Mouse (Mus musculus): ENCODE measurements around the gene Pla2g5. TPM values are rescaled to one million over a fixed set of nuclear protein-coding genes. Genes with fewer than 3 reads are reported as not detected.

Gene Pla2g5
- polyA plus RNA-seq, 1 experiment from 2014 or later: 0.87 TPM

DNA sequence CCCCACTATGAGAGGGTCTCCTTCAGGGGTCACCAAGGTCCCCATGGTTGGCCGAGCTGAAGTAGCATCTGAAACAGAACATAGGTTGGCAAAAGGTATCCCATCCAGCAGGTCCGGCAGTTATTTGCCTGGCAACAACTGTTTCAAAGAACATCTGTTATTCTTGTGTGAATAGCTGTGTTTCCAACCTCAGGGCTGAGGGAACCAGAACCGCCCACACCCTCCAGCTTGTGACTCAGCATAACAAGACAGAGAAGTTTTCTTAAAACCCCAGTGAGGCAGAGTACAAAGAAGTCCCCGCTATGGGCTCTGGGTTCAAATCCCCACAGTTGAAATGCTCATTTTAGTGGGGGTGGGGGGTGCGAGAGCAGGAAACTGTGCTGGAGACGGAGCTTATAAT lies 81.2 kb downstream of the Pla2g5 start:
- DNase-seq (no peak), ATAC-seq (ENCODE audit: low FRiP score, low TSS enrichment) (no peak)
- Histone ChIP-seq H3K4me1 (ENCODE audit: control insufficient read depth, insufficient read depth, low read length) (no peaks in the 10 kb centered on the region), H3K9me3 (ENCODE audit: control insufficient read depth, low read length) (no peaks in the 10 kb centered on the region), H3K27ac (replicated peaks; ENCODE audit: low read depth, low read length) (no peak overlapping the region), H3K9ac (replicated peaks; ENCODE audit: low read length) (no peak overlapping the region), H3K36me3 (ENCODE audit: control insufficient read depth, insufficient read depth, low read length) (no peaks in the 10 kb centered on the region), H3K4me3 (replicated peaks; ENCODE audit: low read depth, low read length) (no peak overlapping the region), H3K27me3 (ENCODE audit: control insufficient read depth, insufficient read depth, low read length) (no peaks in the 10 kb centered on the region), H3K4me2 (ENCODE audit: low read length) (no peak overlapping the region)
- 84% methylated on average over 6 of the region's 6 CpGs for WGBS

DNA sequence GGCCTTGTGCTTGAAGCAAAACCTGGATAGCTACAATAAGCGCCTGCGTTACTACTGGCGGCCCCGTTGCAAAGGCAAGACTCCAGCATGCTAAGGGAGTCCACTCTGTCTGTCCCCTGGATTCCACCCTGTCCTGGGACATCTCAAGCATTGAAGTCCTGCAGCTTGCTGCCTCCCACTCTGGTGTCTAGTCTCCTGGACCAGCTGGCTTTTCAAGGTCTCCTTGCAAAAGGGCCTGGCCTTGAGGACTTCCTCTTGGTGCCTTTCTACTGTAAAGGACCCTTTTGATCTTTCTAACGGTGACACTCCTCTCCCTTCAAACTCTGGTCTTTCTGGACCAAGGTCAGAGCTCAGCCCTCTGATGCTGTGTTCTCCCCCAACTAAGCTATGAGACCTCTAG lies 83.0 kb downstream of the Pla2g5 start:
- H3K36me3 ChIP-seq (ENCODE audit: control insufficient read depth, insufficient read depth, low read length): no peaks in the 10 kb centered on the region
- H3K9me3 ChIP-seq (ENCODE audit: control insufficient read depth, low read length): no peaks in the 10 kb centered on the region
- no peak overlapping the region for H3K4me2 ChIP-seq (ENCODE audit: low read length)
- no peaks in the 10 kb centered on the region for H3K4me1 ChIP-seq (ENCODE audit: control insufficient read depth, insufficient read depth, low read length)
- H3K9ac ChIP-seq (replicated peaks; ENCODE audit: low read length): no peak overlapping the region
- H3K4me3 ChIP-seq (replicated peaks; ENCODE audit: low read depth, low read length): no peak overlapping the region
- no peak for ATAC-seq (ENCODE audit: low FRiP score, low TSS enrichment)
- H3K27ac ChIP-seq (replicated peaks; ENCODE audit: low read depth, low read length): no peak overlapping the region
- 94% methylated on average over 5 of the region's 5 CpGs for WGBS
- no peaks in the 10 kb centered on the region for H3K27me3 ChIP-seq (ENCODE audit: control insufficient read depth, insufficient read depth, low read length)
- DNase-seq: no peak

DNA sequence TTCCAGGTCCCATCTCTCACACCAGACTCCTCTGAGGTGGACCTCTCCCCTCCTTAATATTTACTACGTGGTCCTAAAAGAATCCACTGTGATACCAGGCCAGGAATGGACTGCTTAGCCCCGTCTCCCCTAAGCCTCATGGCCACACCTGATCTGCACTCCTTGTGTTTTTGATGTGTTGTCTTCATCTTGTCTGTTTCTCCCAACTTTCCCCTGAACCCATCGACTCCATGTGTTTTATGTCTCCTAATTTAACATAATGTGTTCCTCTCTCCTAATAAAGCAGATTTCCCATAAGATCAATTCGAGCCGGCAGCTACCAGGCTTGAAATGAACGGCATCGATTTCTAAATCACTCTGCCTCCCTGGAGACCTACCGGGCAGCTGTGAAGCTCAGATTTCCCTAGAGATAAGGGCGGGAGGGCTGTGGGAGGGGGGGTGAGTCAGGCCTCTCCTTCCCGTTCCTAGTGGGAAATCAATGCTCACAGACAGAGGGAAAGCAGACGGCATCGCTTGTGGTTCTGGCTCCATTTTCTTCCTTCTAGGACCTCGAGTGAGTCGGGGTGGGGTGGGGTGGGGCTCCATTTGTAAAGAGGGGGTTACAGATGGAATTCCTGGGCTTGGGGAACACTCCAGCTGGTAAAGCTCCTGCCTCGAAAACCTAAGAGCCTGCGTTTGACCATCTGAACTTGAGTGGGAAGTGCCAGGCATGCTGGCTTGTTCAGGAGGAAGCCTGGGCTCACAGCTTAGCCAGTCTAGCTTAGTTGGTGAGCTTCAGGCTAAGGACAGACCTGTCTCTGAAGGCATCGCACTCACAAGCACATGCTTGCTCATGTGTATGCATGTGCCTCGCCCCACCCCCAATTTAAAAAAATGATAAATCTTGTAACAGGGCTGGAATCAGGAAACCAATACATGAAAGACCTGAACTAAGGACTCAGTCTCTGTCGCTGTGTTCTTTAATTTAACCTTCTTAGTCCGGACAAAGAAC lies 85.6 kb downstream of the Pla2g5 start:
- Histone ChIP-seq H3K36me3 (ENCODE audit: control insufficient read depth, insufficient read depth, low read length) (no peaks in the 10 kb centered on the region), H3K9me3 (ENCODE audit: control insufficient read depth, low read length) (no peaks in the 10 kb centered on the region), H3K4me2 (ENCODE audit: low read length) (no peak overlapping the region), H3K27me3 (ENCODE audit: control insufficient read depth, insufficient read depth, low read length) (no peaks in the 10 kb centered on the region), H3K27ac (replicated peaks; ENCODE audit: low read depth, low read length) (0 out of 2 replicates have a peak overlapping the region, but pooled peaks have one; percentile 1), H3K9ac (replicated peaks; ENCODE audit: low read length) (no peak overlapping the region), H3K4me1 (ENCODE audit: control insufficient read depth, insufficient read depth, low read length) (no peaks in the 10 kb centered on the region), H3K4me3 (replicated peaks; ENCODE audit: low read depth, low read length) (no peak overlapping the region)
- DNase-seq: peak; percentile 58
- ATAC-seq (ENCODE audit: low FRiP score, low TSS enrichment): no peak
- WGBS: 40% methylated on average over 20 of the region's 20 CpGs

DNA sequence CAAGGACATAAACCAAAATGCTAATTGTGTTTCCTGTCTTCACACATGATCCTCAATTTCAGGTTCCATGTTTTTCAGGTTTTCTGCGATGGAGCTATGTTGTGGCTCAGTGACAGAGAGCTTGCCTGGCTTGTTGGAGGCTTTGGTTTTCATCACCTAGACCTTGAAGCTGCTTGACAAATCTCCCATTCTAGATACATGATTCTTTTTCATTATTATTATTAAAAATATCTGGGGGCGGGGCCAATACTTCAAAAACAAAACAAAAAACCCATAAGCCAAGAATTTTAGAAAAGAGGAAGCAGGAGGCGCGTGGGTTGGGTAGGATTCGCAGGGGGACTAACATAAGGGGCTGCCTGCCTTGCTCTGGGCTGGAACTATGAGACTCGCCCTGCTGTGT lies 87.8 kb downstream of the Pla2g5 start, which contains the start of gene Pla2g2d:
Pla2g2d (plus strand) TSS at position 301 of the 400 bp plus-strand sequence.
- Histone ChIP-seq H3K9ac (replicated peaks; ENCODE audit: low read length) (no peak within 1 kb of the TSS), H3K4me1 (ENCODE audit: control insufficient read depth, insufficient read depth, low read length) (no peaks in the 10 kb centered on the region), H3K4me2 (ENCODE audit: low read length) (no peak within 1 kb of the TSS), H3K9me3 (ENCODE audit: control insufficient read depth, low read length) (no peaks in the 10 kb centered on the region), H3K36me3 (ENCODE audit: control insufficient read depth, insufficient read depth, low read length) (no peaks in the 10 kb centered on the region), H3K27ac (replicated peaks; ENCODE audit: low read depth, low read length) (no peak within 1 kb of the TSS), H3K4me3 (replicated peaks; ENCODE audit: low read depth, low read length) (no peak within 1 kb of the TSS), H3K27me3 (ENCODE audit: control insufficient read depth, insufficient read depth, low read length) (no peaks in the 10 kb centered on the region)
- no peak for DNase-seq
- 91% methylated on average over 6 of the region's 6 CpGs for WGBS
- ATAC-seq (ENCODE audit: low FRiP score, low TSS enrichment): no peak

DNA sequence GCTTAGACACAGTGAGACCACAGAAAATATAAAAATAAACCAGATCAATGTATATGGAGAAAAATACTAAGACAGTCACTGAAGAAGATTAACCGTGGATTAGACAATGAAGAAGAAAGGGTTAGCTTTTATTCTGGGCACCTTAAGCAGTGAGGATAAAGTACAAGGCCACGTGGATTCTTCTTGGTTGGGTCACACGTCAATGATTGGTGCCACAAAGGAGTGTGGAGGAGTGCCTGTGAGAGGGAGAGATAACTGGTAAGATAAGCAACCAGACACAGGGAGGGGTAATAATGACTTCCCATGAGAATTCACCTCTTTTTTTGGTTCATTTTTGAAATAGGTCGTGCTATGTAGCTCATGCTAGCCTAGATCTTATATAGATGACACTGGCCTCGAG lies 90.9 kb downstream of the Pla2g5 start:
- Histone ChIP-seq H3K9me3 (ENCODE audit: control insufficient read depth, low read length) (no peaks in the 10 kb centered on the region), H3K4me1 (ENCODE audit: control insufficient read depth, insufficient read depth, low read length) (no peaks in the 10 kb centered on the region), H3K4me2 (ENCODE audit: low read length) (no peak overlapping the region), H3K4me3 (replicated peaks; ENCODE audit: low read depth, low read length) (no peak overlapping the region), H3K36me3 (ENCODE audit: control insufficient read depth, insufficient read depth, low read length) (no peaks in the 10 kb centered on the region), H3K27ac (replicated peaks; ENCODE audit: low read depth, low read length) (no peak overlapping the region), H3K27me3 (ENCODE audit: control insufficient read depth, insufficient read depth, low read length) (no peaks in the 10 kb centered on the region), H3K9ac (replicated peaks; ENCODE audit: low read length) (no peak overlapping the region)
- WGBS: 82% methylated on average over 5 of the region's 5 CpGs
- no peak for ATAC-seq (ENCODE audit: low FRiP score, low TSS enrichment)
- DNase-seq: no peak

DNA sequence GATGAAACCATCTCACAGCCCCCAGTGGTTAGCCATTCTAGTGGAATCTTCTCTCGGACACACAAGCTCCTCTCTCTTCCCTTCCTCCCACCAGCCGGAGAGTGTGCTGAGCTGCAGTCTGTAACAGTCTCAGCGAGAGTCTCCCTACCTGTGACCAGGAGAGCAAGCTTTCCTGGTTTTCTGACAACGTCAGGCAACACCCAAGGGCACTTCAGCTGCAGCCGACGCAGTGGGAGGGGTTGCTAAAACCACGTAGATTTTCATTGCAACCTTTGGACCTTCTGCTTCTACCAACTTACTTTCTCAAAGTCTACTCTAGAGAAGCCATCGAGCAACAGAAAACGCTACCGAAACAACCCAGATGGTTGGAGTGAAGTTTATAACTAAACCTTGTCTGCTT lies 91.3 kb downstream of the Pla2g5 start:
- DNase-seq (no peak), ATAC-seq (ENCODE audit: low FRiP score, low TSS enrichment) (no peak)
- 88% methylated on average over 10 of the region's 10 CpGs for whole genome bisulfite sequencing
- Histone ChIP-seq H3K27ac (replicated peaks; ENCODE audit: low read depth, low read length) (no peak overlapping the region), H3K9me3 (ENCODE audit: control insufficient read depth, low read length) (no peaks in the 10 kb centered on the region), H3K4me3 (replicated peaks; ENCODE audit: low read depth, low read length) (no peak overlapping the region), H3K4me1 (ENCODE audit: control insufficient read depth, insufficient read depth, low read length) (no peaks in the 10 kb centered on the region), H3K4me2 (ENCODE audit: low read length) (no peak overlapping the region), H3K36me3 (ENCODE audit: control insufficient read depth, insufficient read depth, low read length) (no peaks in the 10 kb centered on the region), H3K9ac (replicated peaks; ENCODE audit: low read length) (no peak overlapping the region), H3K27me3 (ENCODE audit: control insufficient read depth, insufficient read depth, low read length) (no peaks in the 10 kb centered on the region)

DNA sequence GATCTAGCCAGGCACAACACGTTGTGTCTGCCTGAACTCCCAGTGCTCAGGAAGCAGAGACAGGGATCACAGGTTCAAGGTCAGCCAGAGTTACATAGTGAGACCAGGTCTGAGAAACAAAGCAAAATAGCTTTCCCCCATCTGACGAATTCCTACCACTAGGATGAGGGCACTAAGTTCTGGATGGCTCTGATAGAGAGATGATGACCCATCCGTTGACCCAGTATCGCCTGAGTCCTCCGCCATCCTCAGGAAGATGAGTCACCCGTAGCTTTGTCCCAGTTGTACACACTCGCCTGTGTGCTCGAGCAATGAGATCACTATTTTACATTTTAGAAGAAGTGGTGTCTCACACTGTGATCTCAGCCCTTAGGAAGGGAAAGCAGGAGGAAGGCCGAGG lies 101.0 kb downstream of the Pla2g5 start:
- DNase-seq (no peak), ATAC-seq (ENCODE audit: low FRiP score, low TSS enrichment) (no peak)
- no peaks in the 10 kb centered on the region for H3K36me3 ChIP-seq (ENCODE audit: control insufficient read depth, insufficient read depth, low read length)
- 88% methylated on average over 9 of the region's 9 CpGs for whole genome bisulfite sequencing
- H3K4me3 ChIP-seq (replicated peaks; ENCODE audit: low read depth, low read length): no peak overlapping the region
- H3K27ac ChIP-seq (replicated peaks; ENCODE audit: low read depth, low read length): no peak overlapping the region
- H3K4me2 ChIP-seq (ENCODE audit: low read length): no peak overlapping the region
- no peaks in the 10 kb centered on the region for H3K9me3 ChIP-seq (ENCODE audit: control insufficient read depth, low read length)
- H3K4me1 ChIP-seq (ENCODE audit: control insufficient read depth, insufficient read depth, low read length): no peaks in the 10 kb centered on the region
- no peak overlapping the region for H3K9ac ChIP-seq (replicated peaks; ENCODE audit: low read length)
- H3K27me3 ChIP-seq (ENCODE audit: control insufficient read depth, insufficient read depth, low read length): no peaks in the 10 kb centered on the region

DNA sequence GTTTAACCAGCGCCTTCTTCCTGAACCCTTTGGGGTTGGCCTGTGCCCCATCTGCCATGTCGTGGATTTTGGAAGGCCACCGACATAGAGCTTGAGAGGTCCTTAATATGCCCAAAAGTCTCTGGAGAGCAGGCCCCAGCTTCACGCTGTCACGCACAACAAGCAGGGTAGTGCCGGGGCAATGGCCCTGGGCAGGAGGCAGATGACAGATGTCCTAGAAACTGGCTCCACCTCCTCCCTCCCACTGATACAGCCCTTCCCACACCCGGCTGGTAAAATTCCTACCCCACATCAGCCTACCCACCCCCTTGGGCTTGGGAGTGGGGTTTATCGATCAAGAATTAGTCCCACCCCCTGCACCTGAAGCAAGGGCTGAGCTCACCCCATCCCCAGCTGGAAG lies 105.9 kb downstream of the Pla2g5 start, which contains the start of gene Pla2g2f:
Pla2g2f (minus strand) TSS at position 211 of the 400 bp plus-strand sequence.
- Histone ChIP-seq H3K9me3 (ENCODE audit: control insufficient read depth, low read length) (no peaks in the 10 kb centered on the region), H3K27me3 (ENCODE audit: control insufficient read depth, insufficient read depth, low read length) (no peaks in the 10 kb centered on the region), H3K4me1 (ENCODE audit: control insufficient read depth, insufficient read depth, low read length) (no peaks in the 10 kb centered on the region), H3K4me3 (replicated peaks; ENCODE audit: low read depth, low read length) (no peak within 1 kb of the TSS), H3K27ac (replicated peaks; ENCODE audit: low read depth, low read length) (no peak within 1 kb of the TSS), H3K9ac (replicated peaks; ENCODE audit: low read length) (no peak within 1 kb of the TSS), H3K4me2 (ENCODE audit: low read length) (no peak within 1 kb of the TSS), H3K36me3 (ENCODE audit: control insufficient read depth, insufficient read depth, low read length) (no peaks in the 10 kb centered on the region)
- no peak for DNase-seq
- ATAC-seq (ENCODE audit: low FRiP score, low TSS enrichment): no peak
- WGBS: 51% methylated on average over 8 of the region's 8 CpGs

DNA sequence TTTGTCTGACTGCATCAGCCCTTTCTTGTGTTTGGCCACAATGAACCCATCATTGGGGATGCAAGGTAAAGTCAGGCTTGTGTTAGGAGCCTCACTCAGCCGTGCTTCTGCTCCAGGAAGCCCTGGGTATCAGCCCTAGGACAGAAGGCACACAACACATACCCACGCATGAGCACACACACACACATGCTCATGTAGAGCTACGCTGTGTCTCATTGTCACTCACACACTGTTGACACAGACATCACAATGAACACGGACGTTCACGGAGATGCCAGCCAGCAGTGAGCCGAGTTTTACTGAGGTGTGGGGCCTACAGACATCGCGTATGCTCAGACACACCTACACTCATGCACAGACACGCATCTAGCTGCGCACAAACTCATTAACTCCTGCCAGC lies 107.3 kb downstream of the Pla2g5 start:
- ATAC-seq (ENCODE audit: low FRiP score, low TSS enrichment) (no peak), DNase-seq (peak; percentile 12)
- no peaks in the 10 kb centered on the region for H3K9me3 ChIP-seq (ENCODE audit: control insufficient read depth, low read length)
- 78% methylated on average over 11 of the region's 11 CpGs for WGBS
- no peaks in the 10 kb centered on the region for H3K27me3 ChIP-seq (ENCODE audit: control insufficient read depth, insufficient read depth, low read length)
- no peak overlapping the region; the same call in 1 of the 2 replicates for H3K9ac ChIP-seq (replicated peaks; ENCODE audit: low read length)
- no peak overlapping the region for H3K27ac ChIP-seq (replicated peaks; ENCODE audit: low read depth, low read length)
- no peaks in the 10 kb centered on the region for H3K4me1 ChIP-seq (ENCODE audit: control insufficient read depth, insufficient read depth, low read length)
- no peaks in the 10 kb centered on the region for H3K36me3 ChIP-seq (ENCODE audit: control insufficient read depth, insufficient read depth, low read length)
- no peak overlapping the region for H3K4me2 ChIP-seq (ENCODE audit: low read length)
- no peak overlapping the region for H3K4me3 ChIP-seq (replicated peaks; ENCODE audit: low read depth, low read length)
